Mouse (Mus musculus): ENCODE results near the gene Plppr4.

The Plppr4 gene

DNA sequence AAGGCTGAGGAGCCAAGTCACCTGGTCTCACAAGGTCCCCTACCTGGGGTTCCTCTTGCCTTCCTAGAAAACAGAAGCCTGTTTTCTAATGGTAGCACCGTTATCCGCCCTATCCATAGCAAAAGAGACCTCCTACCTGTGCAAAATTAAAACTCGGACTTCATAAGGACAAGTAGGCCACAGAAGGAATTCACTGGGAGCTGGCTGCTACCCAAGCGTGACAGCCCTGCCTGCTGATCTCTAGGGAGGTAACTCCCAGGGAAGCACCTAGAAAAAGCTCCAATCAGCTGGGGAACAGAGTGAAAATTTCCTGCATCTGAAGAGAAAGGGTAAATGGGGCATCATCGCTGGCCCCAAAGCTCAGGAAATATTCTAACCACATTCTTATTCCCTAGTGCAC, at the start of gene Plppr4:
Gene Plppr4 (minus strand): TSS at position 349 of the 400 bp plus-strand sequence.
- DNase-seq (ENCODE audit: low read depth in 1 of 2, low spot score in 2 of 2): no peak

DNA sequence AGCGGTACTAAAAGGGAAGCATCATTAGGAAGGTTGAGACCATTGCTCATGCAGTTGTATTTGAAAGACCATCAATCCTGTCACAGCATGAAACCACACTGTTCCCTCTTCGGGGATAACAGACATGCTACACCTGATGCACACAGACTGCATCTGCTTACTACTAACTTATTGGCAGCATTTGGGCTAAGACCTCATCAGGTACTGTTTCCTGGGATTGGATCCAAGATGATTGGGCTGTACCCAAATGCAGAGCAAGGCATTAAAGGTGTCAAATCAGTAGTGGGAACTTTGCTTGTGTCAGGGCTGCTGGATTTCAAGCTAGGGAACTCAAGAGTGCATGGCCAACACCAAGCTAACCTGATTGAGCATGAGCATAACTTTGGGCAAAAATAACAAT, 45.1 kb upstream of the Plppr4 start:
- no peak for DNase-seq (ENCODE audit: low read depth in 1 of 2, low spot score in 2 of 2)

DNA sequence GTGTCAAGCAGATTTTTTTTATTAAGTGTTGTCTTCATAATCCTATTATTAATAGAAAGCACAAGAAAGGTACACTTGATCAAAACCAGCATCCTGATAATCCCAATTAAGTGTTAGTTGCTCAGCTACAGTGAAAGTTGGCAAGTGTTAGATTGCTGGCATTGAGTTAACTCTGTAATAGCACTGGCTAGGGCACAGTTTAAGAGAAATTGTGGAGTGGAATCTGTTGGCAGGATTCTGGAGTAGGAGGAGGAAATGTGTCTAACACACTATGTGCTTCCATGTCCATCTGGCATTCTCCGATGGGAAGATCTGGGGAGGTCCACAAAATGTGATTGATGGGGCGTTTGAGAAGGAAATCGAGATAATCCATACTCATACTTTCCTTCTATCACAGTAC, 43.1 kb upstream of the Plppr4 start:
- DNase-seq (ENCODE audit: low read depth in 1 of 2, low spot score in 2 of 2): no peak

DNA sequence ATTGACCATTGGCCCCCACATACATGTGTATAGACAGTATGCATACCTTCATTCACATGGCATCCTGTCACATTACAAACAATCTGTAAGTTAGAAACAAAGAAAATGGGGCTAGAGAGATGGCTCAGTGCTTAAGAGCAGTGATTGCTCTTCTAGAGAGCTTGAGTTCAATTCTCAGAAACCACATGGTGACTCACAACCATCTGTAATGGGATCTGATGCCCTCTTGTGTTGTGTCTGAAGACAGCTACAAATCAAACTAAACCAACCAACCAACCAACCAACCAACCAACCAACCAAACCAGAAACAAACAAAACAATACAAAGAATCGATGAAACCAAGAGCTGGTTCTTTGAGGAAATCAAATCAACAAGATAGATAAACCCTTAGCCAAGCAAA, 5.4 kb upstream of the Plppr4 start:
- DNase-seq (ENCODE audit: low read depth in 1 of 2, low spot score in 2 of 2): no peak

DNA sequence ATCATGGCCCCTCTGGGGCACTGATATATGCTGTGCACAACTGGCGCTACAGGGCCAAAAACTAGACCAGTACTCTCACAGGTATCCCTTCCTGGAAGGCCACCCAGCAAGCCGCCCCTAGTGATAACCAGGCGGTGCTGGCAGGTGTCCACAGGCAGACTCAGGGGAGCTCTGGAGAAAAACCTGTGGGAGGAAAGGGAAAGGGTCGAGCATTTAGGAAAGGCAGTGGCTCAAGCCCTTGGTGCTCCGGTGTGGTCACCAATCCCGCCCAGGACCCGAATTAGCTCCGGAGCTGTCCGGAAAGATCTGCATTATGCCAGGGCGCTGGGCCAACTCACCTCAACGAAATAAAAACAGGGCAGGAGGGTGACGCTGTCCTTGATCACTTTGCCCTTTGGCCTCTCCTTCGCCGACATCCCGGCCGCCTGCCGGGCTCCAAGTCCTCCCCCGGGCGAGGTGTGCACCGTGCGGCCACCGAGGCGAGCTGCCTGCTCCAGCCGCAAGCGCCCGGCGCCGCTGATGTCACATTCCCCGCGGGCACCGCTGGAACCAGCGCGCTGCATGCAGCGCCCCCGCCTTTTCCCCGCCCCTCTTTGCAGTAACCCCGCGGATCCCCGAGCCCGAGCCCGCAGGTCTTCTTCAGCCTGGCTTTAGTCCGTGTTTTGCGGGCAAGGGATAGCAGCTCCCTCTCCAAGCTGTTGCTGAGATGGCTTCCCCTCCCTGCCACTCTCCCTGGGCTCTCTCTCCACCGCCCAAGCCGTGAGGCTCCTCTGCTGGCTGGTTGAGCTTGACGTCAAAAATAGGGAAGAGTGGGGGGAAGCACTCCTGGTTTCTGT, 772 bp downstream of the Plppr4 start:
- no peak for DNase-seq (ENCODE audit: low read depth in 1 of 2, low spot score in 2 of 2)

DNA sequence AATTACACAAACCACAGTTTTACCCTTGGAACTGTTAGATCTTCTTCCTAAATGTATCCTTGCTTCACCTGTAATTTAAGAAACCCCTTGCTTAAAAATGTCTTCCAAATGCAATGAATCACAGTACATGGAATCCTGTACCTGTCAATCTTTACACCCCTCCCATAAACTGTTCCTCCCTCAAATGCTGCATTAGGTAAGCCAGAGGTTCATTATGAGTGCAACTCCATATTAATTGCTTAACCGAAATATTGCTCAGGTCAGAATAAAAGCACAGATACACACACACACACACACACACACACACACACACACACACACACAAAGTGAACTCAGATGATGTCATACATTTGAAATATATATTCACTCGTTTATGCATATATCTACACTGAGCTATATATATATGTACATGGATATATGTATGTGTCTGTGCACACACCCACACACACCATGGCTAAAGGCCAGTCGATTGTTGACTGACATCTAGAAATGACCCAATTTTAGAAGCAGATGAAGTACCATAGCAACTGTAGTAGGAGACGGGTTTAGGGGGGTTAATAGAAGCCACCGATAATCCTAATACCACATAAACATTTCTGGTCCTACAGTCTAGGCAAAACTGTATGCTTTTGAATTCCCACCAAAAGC, 1.6 kb downstream of the Plppr4 start:
- no peak for DNase-seq (ENCODE audit: low read depth in 1 of 2, low spot score in 2 of 2)

DNA sequence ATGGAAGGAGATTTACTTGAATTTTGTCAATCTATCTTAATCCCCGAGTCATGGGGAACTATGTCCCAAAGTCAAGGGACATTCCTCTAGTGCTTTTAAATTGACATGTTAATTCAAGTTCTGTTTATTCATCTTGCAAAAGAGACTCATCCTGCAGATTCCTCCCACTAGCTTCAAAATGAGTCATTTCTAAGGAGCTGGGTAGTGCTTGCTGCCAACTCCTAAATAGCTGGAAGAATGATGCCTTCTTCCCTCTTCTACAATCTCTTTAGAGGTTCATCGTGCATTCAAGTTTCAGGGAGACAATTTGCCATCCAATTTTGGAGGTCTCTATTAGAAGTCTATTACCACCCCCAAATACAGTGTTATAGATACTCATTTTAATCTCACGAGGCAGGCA, 3.3 kb downstream of the Plppr4 start:
- no peak for DNase-seq (ENCODE audit: low read depth in 1 of 2, low spot score in 2 of 2)

DNA sequence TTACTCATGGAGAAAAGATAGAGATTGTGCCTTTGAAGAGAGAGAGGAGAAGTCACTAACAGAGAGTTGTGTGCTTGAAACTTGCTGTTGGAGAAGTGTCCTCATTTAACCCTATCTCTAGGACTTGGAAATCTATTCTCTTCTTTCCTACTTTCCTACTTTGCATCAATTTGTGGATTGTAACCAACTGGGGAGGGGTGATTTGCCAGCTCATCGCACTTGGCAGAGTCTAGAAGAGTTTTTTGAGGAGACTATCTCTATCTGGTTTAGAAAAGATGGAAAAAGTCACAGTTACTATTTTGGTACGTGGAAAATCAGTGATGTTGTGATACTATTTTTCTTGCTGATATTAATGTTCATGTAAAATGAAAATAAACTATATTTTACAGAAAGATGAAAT, 6.7 kb downstream of the Plppr4 start:
- no peak for DNase-seq (ENCODE audit: low read depth in 1 of 2, low spot score in 2 of 2)

DNA sequence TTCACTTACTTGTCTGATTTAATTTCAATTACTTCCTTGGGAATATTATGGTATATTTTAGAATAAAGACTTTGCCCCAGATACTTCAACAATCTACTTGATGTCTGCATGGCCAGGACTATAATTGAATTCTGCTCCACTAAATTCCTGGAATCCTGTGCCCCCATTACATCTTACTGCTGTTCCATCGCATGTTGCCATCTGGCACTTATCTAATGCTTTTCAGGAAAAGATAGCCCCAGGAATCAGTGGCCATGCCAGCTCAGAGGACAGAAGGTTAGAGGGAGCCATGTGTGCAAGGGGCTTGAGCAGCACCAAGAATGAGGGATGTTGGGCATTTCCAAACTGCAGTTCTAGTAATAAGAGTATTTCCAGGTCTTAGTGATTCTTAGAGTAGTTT, 14.3 kb downstream of the Plppr4 start:
- no peak for DNase-seq (ENCODE audit: low read depth in 1 of 2, low spot score in 2 of 2)

DNA sequence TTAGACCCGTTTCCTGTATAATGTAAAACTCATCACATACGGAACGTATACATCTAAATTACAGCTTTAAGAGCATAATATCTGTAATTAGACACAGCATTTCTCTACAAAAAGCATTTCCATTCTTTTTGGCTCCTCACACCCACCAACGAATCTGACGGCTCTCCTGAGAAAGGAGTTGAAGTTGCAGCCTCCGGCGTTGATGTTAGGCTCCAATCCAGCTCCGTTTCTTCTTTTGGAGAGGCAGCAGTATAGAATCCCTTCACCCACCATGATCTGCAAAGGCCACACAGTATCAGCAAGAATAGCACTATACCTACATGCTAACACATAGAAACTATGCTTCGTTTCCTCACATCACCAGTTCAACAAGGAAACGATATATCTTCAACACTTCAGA, 29.2 kb downstream of the Plppr4 start:
- DNase-seq (ENCODE audit: low read depth in 1 of 2, low spot score in 2 of 2): no peak

DNA sequence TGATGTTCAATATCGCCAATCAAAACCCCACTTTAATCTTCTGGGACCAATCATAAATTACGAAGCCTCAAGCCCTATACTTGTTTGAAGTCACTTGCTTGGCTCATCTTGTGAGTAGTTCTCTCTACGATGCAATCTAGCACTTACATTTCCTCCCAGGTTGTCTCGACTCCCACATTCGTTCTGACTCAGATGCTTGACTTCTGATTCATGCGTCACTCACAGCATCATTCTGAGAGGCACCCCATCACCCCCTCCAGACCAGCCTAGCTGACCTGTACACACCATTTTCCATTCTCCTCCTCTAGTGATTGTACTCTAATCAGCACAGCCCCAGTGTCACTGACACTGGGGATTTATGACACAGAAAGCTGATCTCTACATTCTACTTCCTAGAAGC, 31.2 kb downstream of the Plppr4 start:
- no peak for DNase-seq (ENCODE audit: low read depth in 1 of 2, low spot score in 2 of 2)

DNA sequence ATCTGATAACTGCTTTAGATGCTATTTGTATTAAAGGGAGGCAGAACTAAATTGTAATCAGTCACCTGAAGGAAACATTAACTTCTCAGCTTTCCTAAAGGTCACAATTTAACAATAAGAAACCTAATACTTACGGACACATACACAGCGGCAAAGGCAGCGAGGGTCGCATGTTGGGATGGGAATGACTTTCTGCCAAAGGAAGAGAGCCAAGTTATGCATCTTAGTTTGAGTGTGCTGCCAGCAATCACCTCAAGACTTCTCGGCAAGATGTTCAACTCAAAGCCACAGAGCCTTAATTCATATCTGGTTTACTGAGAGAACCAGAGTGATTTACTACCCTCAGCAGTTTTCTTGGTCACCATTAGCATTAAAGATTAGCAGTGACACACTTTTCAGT, 34.1 kb downstream of the Plppr4 start:
- no peak for DNase-seq (ENCODE audit: low read depth in 1 of 2, low spot score in 2 of 2)

DNA sequence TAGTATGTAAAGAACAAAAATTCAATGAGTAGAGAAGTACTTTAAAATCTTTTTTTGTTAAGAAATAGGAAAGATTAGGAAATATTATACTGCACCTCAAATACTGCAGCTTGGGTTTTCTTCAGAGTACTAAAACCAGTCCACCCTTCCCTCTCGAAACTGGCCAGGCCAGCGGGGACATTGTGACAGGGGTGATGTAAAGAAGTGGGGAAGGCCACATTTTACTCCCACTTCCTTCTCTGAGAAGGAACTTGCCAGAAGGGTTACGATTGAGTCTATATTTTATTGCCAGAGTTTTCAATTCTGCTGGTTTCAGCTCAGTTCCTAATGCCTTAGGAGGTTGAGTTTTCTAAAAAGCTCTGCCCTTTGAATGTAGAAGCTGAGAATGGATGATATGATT, 41.0 kb downstream of the Plppr4 start:
- DNase-seq (ENCODE audit: low read depth in 1 of 2, low spot score in 2 of 2): peak; percentile 15 to 32

DNA sequence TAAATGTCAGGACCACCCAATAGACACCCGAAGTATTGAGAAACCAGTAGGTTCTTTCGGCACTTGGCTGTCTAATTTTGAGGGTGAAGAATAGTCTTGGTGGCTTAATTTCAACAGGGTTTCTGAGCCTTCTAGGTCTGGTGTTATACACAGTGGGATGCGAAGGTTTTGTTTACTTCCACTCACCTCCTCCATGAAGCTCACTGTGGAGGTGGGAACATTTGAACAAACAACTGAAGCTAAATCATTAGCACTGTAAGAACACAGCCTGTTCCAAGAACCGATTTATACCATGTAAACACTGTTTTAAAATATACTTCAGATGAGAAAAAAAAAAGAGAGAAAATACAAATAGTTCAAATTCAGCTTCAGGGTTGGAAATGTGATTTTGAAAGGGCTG, 47.3 kb downstream of the Plppr4 start:
- DNase-seq (ENCODE audit: low read depth in 1 of 2, low spot score in 2 of 2): no peak

DNA sequence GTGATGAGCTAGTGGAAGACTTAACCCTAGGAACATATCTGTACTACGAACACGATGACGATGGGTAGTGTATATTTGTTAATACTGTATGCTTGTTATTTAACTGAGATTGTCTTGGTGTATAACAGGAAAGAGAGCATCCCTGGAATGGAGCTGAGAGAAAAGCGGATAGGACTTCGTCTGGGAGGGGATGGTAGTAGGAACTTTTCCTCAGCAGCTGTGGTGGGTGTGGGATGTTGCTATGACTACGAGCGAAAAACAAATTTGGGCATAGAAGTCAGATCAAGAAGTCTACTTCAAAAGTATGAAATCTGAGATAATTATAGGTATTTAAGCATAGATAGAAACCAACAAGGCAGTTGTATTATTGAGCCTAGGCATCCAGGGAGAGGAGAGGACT, 48.6 kb downstream of the Plppr4 start:
- no peak for DNase-seq (ENCODE audit: low read depth in 1 of 2, low spot score in 2 of 2)

DNA sequence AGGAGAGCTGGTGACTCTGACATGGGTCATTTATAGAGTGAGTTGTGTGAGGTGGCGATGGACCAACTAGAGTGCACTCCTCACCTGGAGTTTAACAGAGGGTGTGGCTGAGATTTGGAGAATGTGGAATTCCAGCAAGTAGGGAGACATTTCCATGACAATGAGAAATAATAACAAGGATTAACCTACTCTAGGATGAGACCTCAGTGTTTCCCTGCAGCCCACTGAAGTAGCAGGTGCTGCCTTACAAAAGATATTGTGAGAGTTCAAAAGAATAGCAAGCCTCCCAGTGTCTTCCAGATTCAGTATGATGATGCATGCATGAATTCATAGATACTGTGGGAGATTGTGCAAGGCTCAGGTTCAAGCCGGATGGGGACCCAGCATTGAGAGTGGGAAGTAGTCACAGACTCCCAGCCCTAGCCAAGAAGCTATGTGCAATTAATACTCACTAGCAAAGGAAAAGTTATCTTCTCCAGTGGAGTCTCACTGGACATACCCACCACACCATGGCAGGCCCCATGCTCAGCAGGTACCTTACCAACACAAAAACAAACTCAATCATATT, 49.8 kb downstream of the Plppr4 start:
- no peak for DNase-seq (ENCODE audit: low read depth in 1 of 2, low spot score in 2 of 2)

DNA sequence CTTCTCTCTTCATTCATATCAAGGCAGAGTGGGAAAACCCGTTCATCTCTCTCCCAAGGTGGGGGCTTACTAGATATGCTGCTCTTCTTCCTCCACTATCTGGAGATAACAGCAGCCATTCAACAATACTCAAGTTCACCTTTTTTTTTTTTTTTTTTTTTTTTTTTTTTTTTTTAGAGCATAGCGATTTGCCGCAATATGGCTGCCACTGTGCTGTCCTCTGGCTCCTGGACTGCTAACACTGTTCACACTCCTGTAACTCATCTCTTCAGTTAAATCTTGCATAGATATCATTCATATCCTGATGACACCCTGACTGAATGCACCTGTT, 51.1 kb downstream of the Plppr4 start:
- no peak for DNase-seq (ENCODE audit: low read depth in 1 of 2, low spot score in 2 of 2)

DNA sequence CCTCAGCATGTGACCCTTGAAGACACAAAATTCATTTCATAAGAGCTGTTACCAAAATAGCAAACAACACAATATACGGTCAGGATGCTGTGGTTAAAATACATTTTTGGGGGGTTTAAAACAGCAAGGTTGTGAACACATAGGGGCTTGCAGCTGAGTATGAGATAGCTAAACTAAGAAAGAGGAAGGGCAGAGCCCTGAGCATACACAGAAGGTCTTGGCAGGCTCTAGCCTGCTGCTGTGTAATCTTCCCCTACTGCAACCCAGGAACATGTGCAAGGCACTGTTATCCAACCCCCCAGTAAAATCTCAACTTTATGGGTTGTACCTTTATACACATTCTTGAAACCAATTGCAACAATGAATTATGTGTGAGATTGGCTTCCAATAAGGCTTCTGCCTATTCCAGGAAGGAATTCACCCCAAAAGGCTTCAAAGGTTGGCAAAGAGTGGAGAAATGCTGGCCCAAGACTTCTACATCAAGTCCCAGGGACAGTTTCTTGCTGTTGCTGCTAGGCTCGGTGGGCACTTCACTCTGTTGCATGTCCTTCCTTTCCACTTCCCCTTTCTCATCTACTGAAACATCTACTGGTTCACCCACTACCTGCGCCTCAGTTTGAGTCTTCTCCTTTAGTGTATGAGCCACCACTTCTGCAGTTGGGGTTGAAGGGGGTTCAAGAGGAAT, 51.6 kb downstream of the Plppr4 start:
- no peak for DNase-seq (ENCODE audit: low read depth in 1 of 2, low spot score in 2 of 2)

DNA sequence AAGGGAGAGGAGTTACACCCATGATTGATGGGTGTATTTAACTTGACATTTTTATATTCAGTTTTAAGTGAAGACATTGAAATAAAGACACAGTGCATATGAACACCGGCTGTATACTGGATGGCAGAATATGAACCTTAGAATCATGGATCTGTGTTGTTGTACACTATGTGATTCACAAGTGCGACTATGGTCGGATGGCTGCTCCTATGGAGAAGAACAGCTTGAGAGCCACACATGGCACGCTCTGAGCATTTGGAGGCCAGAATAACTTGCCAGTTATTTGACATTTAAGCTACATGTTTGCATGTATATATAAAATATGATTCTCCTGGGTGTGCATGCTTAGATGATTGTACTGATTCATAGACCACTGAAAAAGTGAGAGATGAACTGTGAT, 53.1 kb downstream of the Plppr4 start:
- no peak for DNase-seq (ENCODE audit: low read depth in 1 of 2, low spot score in 2 of 2)

DNA sequence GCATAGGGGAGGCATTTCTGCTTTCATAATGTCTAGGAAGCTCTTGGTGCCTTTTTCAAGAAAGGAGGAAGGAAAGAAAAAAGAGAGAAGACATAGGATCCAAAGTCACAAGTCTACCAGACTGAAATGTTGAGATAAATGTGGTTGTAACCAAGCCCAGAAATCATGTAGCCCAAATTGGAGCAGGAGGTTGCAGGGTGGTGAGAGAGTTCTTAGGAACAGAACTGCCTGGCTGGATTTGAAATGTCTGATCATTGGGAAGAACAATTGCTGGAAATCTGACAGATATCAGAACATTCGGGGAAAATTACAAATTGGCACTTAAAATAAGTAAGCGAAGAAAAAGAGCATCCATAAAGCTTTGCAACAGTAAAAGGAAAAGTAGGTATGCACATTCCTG, 56.6 kb downstream of the Plppr4 start:
- no peak for DNase-seq (ENCODE audit: low read depth in 1 of 2, low spot score in 2 of 2)

DNA sequence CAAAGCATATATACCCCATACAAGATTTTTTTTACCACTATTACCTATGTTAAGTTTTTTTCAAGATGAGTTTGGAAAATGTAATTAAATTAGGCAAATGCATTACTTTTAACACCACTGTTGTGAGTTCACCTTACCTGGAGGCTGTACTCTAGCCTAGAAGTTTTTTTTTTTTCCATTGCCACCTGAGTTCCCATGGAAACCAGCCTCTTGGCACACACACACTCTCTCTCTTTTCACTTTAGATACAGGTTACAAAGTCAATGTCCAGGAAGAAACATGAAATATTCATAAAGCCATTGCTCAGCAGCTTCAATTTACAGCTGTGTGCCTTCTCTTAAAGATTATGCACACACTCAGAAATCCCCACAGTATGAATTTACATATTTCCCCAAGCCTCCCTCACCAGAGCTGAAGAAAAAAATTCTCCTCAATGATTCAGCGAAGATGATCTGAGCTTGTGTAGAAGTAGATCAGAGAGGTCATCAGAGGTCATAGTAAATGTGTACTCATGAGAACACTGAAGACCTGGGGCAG, 59.9 kb downstream of the Plppr4 start:
- DNase-seq (ENCODE audit: low read depth in 1 of 2, low spot score in 2 of 2): no peak

DNA sequence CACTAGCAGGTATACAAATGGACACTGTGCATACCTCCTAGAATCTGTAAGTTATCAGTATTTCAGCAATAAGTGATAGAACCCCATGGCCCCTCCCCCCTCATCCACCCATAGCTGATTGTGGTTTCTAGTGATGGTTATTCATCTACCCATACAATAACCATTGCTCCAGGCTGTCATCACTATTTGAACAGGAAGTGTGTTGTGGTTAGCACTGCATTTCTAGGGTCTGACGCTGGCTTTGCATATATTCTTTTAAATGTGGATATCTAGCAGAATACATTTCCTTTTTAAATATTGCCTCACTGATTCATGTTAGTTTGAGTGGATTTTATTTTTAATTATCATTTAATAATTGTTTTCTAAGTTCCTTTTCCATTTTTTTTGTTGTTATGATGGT, 62.9 kb downstream of the Plppr4 start:
- no peak for DNase-seq (ENCODE audit: low read depth in 1 of 2, low spot score in 2 of 2)

All from monocyte, adult 2 months (primary cell).